Mouse (Mus musculus) heart, adult 2 months (tissue): Measurements from ENCODE around the gene Mxra7. TPM values are rescaled to one million over a fixed set of nuclear protein-coding genes. Genes with fewer than 3 reads are reported as not detected.
A peak's percentile ranks its signal among the peaks of the same experiment; 100 is the strongest.

Experiments
- DNase-seq, 2 experiments: peaks; one replicate each; pipeline ENCODE4 v3.0.0; 2021
- H3K27ac ChIP-seq: fragments of 200-600 bp; 2 replicates; pipeline ENCODE4 v1.8.1; 2022
- H3K27me3 ChIP-seq: fragments of 200-500 bp; 2 replicates; pipeline ENCODE4 v1.6.1; 2012; ENCODE audit warnings: mild to moderate bottlenecking, low read length, inconsistent platforms, mixed read lengths; ENCODE audit not compliant: control insufficient read depth, insufficient read depth
- H3K36me3 ChIP-seq: fragments of 200-500 bp; 2 replicates; pipeline ENCODE4 v1.6.1; 2012; ENCODE audit warnings: low read length, inconsistent platforms; ENCODE audit not compliant: control insufficient read depth, insufficient read depth
- H3K4me1 ChIP-seq: fragments of 200-500 bp; 2 replicates; pipeline ENCODE4 v1.6.1; 2011; ENCODE audit warnings: low read length; ENCODE audit not compliant: control insufficient read depth, insufficient read depth
- H3K4me3 ChIP-seq: fragments of 200-600 bp; 2 replicates; pipeline ENCODE4 v1.8.1; 2022
- H3K79me2 ChIP-seq: fragments of 200-500 bp; replicated peaks from 2 replicates; pipeline ENCODE4 v1.6.1; 2012; ENCODE audit warnings: mild to moderate bottlenecking, inconsistent platforms, low read length, moderate library complexity, mixed read lengths; ENCODE audit not compliant: control insufficient read depth, insufficient read depth
- H3K9ac ChIP-seq: fragments of 200-500 bp; 2 replicates; pipeline ENCODE4 v1.6.1; 2012; ENCODE audit warnings: low read depth, mild to moderate bottlenecking, control low read depth, inconsistent platforms, low read length, mixed read lengths
- CTCF ChIP-seq: fragments of 200-600 bp; IDR thresholded peaks from 2 replicates; pipeline ENCODE4 v1.8.1; 2022; ENCODE audit warnings: antibody characterized with exemption, mild to moderate bottlenecking, moderate library complexity
- EP300 ChIP-seq: fragments of 200-500 bp; IDR thresholded peaks from 2 replicates; pipeline ENCODE4 v1.6.1; 2011; ENCODE audit warnings: low read depth, low read length, control low read depth; ENCODE audit not compliant: insufficient read depth
- POLR2A ChIP-seq: fragments of 200-500 bp; IDR thresholded peaks from 2 replicates; pipeline ENCODE4 v1.6.1; 2011; ENCODE audit warnings: mild to moderate bottlenecking, low read depth, low read length, control low read depth; ENCODE audit not compliant: insufficient read depth
- WGBS: fragments of 180-500 bp; shearing (Covaris S2); methylation state at CpG from one replicate; pipeline ENCODE4 v1.1.7; 2018; 5-methylcytosine and 5-hydroxymethylcytosine counted together
- intact Hi-C: fragments of 180-260 bp; cut with DNase I; formaldehyde crosslinking; loops from one replicate; pipeline ENCODE4 v1.15.1; 2025
- polyA plus RNA-seq: library from polyadenylated mRNA; depleted of rRNA; stranded (reverse); fragments of >200 nt; gene quantifications from 2 replicates; pipeline ENCODE4 v1.2.3, GENCODE M21; 2012
- total RNA-seq, 2 experiments: library from RNA; stranded (reverse); gene quantifications; 2 replicates each; pipeline ENCODE4 v1.2.3; 2021

Gene Mxra7
- total and polyA plus RNA-seq, 3 experiments = 10.4 to 19.4 (median 15.1) TPM

DNA sequence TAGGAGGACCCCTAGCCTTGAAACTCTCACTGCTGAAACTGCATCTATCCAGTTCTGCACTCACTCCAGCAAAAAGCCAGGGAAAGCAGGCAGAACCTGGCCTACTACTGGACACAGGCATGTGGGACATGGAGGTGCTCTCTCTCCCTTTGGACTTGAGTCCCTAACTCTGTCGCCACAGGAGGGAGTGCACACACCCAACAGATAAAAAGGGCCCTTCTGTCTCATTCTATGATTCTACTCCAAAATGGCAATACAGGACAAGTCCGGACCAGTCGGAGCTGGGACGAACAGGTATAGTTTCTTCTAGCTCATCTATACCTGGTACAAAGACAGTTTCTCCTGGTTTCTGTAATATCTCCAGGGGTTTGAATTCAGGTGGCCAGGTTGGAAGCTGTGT is 12.9 kb upstream of the Mxra7 start:
- no peak for TF ChIP-seq POLR2A
- TF ChIP-seq CTCF = no peak
- no peak for TF ChIP-seq EP300
- no peak overlapping the region for H3K9ac ChIP-seq
- no peak for DNase-seq
- no peaks in the 10 kb centered on the region; the same call in 1 of the 2 replicates for H3K79me2 ChIP-seq
- no peak overlapping the region for H3K4me3 ChIP-seq
- no peak overlapping the region for H3K27ac ChIP-seq
- 75% methylated on average over 4 of the region's 4 CpGs for whole genome bisulfite sequencing
- H3K4me1 ChIP-seq = peaks cover 5% of the 10 kb centered on the region
- peaks cover 12% of the 10 kb centered on the region for H3K36me3 ChIP-seq
- H3K27me3 ChIP-seq = no peaks in the 10 kb centered on the region
- intact Hi-C loops = no loop called here

DNA sequence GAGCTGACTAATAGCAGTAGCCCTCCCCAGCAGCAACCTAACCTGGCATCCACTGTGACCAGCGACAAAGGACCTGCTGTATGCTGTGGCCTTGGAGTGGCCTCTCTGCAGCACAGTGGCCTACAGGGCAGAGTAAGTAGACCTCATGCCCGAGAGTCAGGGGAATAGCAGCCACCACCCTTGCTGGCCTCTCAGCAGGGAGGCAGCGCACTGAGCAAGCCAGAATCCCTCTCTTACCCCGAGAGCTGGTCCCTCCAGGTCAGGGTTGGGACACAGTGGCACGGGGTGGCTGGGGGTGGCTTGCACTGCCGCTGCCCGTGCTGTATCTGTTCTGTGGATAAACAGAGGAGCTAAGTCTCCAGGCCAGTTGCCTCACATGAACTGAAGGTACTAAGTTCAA is 11.8 kb upstream of the Mxra7 start:
- no peak overlapping the region for H3K27ac ChIP-seq
- TF ChIP-seq CTCF (no peak), EP300 (no peak), POLR2A (no peak)
- no peak overlapping the region for H3K9ac ChIP-seq
- no peak overlapping the region for H3K4me3 ChIP-seq
- H3K79me2 ChIP-seq = no peaks in the 10 kb centered on the region; the same call in 1 of the 2 replicates
- H3K36me3 ChIP-seq = peaks cover 12% of the 10 kb centered on the region
- DNase-seq = no peak
- 64% methylated on average over 7 of the region's 7 CpGs for WGBS
- H3K27me3 ChIP-seq = no peaks in the 10 kb centered on the region
- H3K4me1 ChIP-seq = peaks cover 5% of the 10 kb centered on the region
- intact Hi-C loops = no loop called here

DNA sequence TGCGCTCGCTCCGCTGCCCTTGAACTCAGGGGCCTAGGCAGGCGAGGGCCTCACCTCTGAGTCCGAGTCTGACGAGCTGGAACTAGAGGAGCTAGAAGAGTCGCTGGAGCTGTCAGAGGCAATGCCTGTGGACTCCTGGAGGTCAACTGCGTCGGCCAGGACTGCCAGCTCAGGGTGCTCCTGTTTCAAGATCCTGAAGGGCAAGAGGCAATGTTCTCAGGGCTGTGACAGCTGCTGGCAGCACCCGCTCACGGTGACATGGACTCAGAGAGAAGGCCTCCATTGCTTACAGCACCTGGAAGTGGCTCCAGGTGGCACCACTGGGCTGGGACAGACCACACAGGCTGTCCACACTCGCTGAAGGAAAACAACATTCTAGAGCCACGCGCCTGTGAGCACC is 11.1 kb upstream of the Mxra7 start:
- intact Hi-C loops = no loop called here
- TF ChIP-seq CTCF = peak; percentile 23
- TF ChIP-seq POLR2A = no peak
- TF ChIP-seq EP300 = no peak
- WGBS = 70% methylated on average over 14 of the region's 14 CpGs
- Histone ChIP-seq H3K4me1 (peaks cover 5% of the 10 kb centered on the region), H3K27ac (peak overlapping the region; percentile 8; the same call in 1 of the 2 replicates), H3K36me3 (peaks cover 12% of the 10 kb centered on the region), H3K27me3 (no peaks in the 10 kb centered on the region), H3K4me3 (no peak overlapping the region), H3K9ac (no peak overlapping the region), H3K79me2 (no peaks in the 10 kb centered on the region; the same call in 1 of the 2 replicates)
- DNase-seq = peak in 1 of 2 experiments; percentile 44

DNA sequence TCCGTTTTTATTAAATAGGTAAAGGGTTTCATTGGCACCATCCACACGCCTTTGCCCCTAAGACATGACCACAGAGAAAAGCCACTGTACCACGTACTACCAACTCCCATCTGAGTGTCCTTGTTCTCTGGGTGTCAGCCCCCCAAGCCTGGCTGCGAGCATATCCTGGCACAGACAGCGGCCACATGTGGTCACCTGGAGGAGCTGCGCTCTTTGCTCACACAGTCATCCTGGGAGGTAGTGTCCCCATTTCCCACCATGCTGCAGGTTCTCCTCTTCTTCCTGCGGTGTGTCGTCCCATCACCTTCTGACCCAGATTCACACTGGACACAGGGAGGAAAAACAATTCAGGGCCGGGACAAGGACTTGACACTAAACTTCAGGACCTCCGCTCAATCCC is 9.6 kb upstream of the Mxra7 start:
- Histone ChIP-seq H3K27ac (no peak overlapping the region), H3K36me3 (peaks cover 12% of the 10 kb centered on the region)

DNA sequence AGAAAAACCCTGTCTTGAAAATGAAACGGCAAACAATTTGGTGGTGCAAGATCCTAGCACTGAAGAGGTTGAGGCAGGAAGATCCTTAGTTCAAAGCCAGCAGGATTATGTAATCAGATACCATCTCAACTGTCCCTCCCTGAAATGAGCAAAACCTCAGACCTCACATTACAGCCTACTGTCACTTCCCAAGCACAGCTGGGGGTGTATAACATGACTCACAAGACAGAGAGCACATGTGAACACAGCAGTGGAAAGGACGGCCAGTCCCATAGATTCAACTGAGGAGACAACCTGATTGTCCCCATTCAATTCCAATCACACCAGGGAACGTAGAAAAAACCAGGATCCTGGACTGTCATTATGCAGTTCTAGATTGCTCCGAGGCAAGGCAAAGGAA is 8.4 kb upstream of the Mxra7 start:
- peaks cover 7% of the 10 kb centered on the region for H3K36me3 ChIP-seq
- 88% methylated on average over 4 of the region's 4 CpGs for WGBS

More for the DNA sequence above, 9.6 kb upstream of the Mxra7 start:
- peaks cover 5% of the 10 kb centered on the region for H3K4me1 ChIP-seq
- DNase-seq = no peak
- intact Hi-C loops = no loop called here
- TF ChIP-seq POLR2A (no peak), CTCF (no peak), EP300 (no peak)
- H3K9ac ChIP-seq = no peak overlapping the region
- H3K27me3 ChIP-seq = no peaks in the 10 kb centered on the region
- no peak overlapping the region for H3K4me3 ChIP-seq
- no peaks in the 10 kb centered on the region; the same call in 1 of the 2 replicates for H3K79me2 ChIP-seq
- 88% methylated on average over 10 of the region's 10 CpGs for WGBS

DNA sequence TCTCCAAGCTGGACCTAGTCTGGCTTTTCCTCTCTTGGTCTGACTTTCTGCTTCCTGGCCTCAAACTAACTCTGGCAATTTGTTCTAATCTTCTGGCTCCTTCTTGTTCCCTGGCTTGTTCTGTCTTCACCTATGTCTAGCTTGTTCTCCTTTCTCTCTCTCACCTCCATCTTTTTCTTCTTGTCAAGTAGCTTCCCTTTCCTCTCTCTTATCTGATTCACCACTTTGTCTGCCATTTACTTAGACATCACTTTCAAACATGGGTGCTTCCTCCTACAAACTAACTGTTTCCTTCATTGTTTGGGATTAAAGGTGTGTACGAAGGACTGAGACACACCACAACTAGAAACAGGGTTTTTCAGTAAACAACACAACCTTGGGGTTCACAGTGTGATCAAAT is 7.1 kb upstream of the Mxra7 start:
- TF ChIP-seq POLR2A (no peak), EP300 (no peak), CTCF (no peak)

More for the DNA sequence above, 8.4 kb upstream of the Mxra7 start:
- Histone ChIP-seq H3K9ac (no peak overlapping the region), H3K27ac (no peak overlapping the region), H3K79me2 (no peaks in the 10 kb centered on the region; the same call in 1 of the 2 replicates), H3K27me3 (no peaks in the 10 kb centered on the region), H3K4me3 (no peak overlapping the region), H3K4me1 (peaks cover 5% of the 10 kb centered on the region)
- intact Hi-C loops = no loop called here
- no peak for DNase-seq
- TF ChIP-seq POLR2A = no peak
- TF ChIP-seq CTCF = no peak
- TF ChIP-seq EP300 = no peak

More for the DNA sequence above, 7.1 kb upstream of the Mxra7 start:
- Histone ChIP-seq H3K27me3 (no peaks in the 10 kb centered on the region), H3K4me1 (no peaks in the 10 kb centered on the region), H3K4me3 (no peak overlapping the region), H3K9ac (no peak overlapping the region), H3K36me3 (no peaks in the 10 kb centered on the region; the same call in 1 of the 2 replicates), H3K27ac (no peak overlapping the region), H3K79me2 (no peaks in the 10 kb centered on the region; the same call in 1 of the 2 replicates)
- no peak for DNase-seq
- WGBS = 85% methylated on average over 1 of the region's 1 CpGs
- intact Hi-C loops = no loop called here
